Mouse (Mus musculus) brain, embryonic 18.5 days (tissue): Measurements from ENCODE around the gene Slf2.

ENCODE experiments used
- DNase-seq: peaks from one replicate; pipeline ENCODE4 v3.0.0-alpha.2; 2012; ENCODE audit warnings: low read depth, low spot score

Gene Slf2

DNA sequence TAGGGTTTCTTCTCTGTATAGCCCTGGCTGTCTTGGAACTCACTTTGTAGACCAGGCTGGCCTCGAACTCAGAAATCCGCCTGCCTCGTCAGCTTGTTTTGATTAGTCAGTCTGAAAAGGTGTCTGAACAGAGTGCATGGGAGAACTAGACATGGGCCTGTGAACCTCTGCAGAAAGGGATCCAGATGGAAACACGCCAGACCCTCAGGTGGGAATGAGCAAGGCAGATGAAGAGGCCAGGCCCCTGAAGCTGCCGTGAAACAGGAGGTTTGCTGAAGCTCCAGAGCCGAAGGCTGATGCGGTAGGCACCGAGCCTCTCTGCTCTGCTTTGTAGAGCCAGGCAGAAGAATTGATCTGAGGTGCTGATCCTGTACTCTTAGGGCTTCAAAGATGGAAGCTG lies 81.3 kb downstream of the Slf2 start:
- DNase-seq: no peak

GRCm38 (mm10) chr19:45012636-45013035 lies 81.7 kb downstream of the Slf2 start:
- DNase-seq: no peak

GRCm38 (mm10) chr19:45013581-45014225 lies 82.8 kb downstream of the Slf2 start:
- no peak for DNase-seq

GRCm38 (mm10) chr19:45014335-45014971 lies 83.5 kb downstream of the Slf2 start, which contains the start of gene Lzts2:
Gene Lzts2, plus strand, starts transcription at chr19:45014414.
- no peak for DNase-seq

GRCm38 (mm10) chr19:45014981-45015402 lies 84.0 kb downstream of the Slf2 start:
- DNase-seq: no peak

DNA sequence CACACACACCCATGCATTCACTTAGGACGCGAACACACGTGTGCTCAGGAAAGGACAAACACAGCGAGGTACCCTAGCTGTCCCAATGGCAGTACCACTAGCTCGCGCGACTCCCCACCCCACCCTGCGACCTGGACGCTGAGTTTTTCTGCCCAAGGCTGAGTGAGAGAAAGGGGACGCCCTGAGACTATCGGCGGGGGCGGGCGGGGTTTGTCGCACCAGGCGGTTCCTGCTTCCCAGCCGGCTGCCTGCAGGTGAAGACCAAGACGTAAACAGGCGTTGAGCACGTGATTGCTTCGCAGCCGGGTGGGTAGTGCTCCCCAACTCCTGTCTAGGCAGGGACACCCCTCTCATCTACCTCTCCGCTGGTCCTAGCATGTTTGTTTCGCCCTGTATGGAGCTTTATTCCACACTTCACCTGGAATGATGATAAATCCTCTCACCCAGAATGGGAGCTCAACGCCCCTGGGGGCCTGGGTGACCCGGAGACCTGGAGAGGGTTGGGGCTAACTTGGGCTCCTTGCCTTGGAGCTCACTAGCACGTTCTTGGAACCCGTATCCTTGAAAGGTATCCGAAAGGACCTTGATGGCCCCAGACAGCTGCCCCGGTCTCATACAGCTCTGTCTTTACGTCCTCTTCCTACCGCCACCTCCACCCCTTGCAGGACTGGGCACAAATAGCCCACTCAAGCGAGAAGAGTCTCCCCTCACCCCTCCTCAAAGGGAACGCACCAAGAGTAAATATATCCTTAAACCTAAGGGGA lies 84.7 kb downstream of the Slf2 start:
- DNase-seq: no peak

DNA sequence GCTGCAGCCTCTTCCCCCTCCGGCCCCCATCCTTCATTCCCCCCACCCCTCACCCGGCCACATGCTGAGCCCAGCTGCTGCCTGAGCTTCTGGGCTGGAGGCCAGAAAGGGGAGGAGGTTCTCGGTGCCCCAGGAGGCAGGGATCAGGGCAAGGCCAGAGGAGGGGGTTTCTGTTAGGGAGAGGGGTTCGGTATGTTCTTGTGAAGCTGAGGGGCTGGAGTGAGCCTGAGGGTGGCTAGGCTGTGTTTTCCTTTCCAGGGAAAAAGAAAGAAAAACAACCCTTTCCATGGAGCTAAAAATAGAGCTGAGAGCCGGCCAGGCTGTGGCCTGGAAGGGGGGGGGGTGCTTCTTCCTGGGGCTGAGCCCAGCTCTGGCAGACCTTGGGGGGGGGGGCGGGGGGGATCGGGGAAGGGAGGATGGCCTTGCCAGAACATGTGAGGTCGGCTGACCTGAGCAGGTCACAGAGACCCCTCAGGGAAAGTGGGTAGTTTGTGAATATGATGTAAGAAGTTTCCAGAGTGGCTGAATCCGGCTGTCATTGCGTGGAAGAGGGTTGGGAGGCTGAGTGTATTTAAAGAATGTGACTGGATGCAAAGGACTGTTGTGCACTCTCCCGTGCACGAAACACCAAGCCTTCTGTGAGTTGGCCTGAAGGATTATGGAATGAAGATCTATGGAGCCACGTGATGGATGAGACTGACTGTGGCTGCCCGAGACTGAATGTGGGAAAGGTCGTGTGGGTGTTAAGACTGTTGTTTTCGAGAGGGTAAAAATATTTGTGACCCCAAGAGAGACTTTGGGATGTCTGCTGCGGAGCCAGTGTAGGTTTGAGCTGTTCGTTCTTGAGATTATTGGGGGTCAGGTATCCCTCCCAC lies 85.6 kb downstream of the Slf2 start:
- no peak for DNase-seq

DNA sequence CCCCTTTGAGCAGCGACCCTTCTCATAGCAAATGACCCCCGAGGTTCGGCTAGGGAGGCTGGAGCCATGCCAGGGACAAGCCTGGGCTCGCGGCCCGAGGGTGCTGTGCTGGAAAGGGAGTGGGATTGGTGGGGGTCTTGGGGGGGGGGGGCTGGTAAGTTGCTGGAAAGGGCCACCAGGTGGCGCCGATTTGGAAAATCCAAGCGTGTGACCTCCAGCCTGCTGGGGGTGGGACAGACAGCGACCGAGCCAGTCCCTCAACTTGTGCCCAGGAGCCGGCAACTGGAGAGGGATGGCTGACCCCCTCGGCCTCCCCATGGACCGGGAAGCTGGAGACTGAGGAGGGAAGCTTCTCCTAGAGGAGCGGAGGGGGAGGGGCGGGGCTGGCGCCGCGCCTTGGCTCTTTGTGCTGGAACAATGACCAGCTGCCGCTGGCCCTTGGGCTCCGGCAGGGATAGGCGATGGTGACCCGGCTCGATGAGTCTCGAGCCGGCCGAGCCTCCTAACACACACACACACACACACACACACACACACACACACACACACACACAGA lies 86.3 kb downstream of the Slf2 start:
- no peak for DNase-seq

DNA sequence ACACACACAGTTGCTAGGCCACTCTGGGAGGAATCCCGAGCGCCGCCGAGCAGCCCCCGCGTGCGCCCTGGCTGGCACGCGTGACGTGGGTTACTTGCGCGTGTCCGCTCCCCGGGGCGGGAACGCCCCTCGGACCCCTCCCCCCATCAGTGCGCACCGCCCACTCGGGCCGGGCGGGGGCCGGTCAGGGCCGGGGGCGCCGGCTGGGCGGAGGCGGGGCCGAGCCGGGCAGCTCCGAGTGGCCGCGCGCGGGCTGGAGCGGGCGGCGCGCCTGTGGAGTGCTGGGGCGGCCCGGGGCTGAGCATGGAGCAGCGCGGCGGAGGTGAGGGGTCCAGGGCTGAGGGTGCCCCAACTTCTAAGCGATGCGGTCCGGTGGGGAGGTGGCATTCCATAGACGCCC lies 87.0 kb downstream of the Slf2 start:
- DNase-seq: no peak

DNA sequence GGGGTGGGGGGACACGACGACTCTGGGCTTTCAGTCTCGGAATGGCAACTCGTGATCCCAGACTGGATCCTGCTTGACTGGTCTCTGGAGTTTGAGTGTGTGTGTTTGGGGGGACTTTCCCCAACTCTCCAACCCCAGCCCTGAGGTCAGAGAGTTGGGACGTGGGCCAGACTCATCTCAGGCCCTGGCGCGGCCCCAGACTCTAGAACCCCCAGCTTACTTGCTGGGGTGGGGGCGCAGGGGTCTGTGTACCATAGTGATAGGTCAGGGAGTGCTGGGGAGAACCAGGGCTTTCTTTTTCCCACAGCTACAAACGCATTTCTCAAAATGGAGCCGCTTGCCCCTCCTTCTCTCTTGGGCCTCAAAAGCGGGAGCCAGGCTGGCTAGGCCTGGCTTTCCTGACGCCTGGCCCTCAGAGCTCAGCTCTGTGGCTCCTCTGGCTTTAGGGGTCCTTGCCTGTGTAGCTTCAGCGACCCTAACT lies 87.4 kb downstream of the Slf2 start:
- no peak for DNase-seq

DNA sequence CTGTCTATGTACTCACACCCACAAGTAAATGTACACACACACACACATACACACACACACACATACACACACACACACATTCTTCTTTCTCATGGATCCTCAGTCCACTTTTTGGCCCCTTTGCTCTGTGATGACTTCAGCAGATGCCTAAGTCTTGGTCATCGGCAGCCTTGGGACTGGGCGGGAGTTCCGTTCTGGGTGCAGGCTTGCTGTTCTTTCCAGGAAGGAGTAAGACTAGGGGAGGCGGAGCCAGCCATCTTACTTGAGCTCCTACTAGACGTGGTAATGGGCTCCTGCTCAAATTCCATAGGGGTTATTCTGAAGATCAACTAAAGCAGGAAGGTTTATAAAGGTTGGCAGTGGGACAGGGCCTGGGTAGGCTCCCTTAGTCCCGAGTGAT lies 89.4 kb downstream of the Slf2 start:
- DNase-seq: no peak

DNA sequence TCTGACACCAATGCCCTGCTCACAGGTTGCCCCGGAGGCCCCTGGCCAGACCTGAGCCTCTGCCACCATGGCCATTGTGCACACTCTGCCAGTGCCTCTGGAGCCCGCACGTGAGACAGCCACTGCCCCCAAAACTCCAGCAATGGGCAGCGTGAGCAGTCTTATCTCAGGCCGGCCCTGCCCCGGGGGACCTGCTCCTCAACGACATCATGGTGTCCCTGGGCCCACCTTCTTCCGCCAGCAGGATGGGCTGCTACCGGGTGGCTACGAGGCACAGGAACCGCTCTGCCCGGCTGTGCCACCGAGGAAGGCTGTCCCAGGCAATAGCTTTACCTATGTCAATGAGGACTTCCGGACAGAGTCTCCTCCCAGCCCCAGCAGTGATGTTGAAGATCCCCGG lies 90.4 kb downstream of the Slf2 start:
- DNase-seq: no peak

DNA sequence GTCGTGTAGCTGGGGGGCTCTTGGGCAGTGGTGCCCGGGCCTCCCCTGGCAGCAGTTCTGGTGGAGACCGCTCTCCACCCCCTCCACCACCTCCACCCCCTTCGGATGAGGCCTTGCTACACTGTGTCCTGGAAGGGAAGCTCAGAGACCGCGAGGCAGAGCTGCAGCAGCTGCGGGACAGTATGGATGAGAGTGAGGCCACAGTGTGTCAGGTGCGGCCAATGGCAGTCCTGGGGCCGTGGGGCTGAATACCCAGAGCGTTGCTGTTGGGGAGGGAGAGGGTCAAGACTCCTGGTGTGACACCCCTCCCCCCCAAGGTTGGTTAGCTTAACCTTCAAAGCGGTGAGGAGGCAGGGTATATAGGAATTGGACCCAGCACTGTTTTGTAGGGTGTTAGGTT lies 93.0 kb downstream of the Slf2 start:
- no peak for DNase-seq

GRCm38 (mm10) chr19:45024775-45025174 lies 93.8 kb downstream of the Slf2 start:
- no peak for DNase-seq

GRCm38 (mm10) chr19:45025937-45026568 lies 95.1 kb downstream of the Slf2 start:
- DNase-seq: no peak

GRCm38 (mm10) chr19:45026958-45027670 lies 96.2 kb downstream of the Slf2 start:
- no peak for DNase-seq

- DNase-seq: no peak
Measured at GRCm38 (mm10) chr19:45027848-45028247, 96.9 kb downstream of the Slf2 start.

- no peak for DNase-seq
Measured at GRCm38 (mm10) chr19:45028746-45029145, 97.8 kb downstream of the Slf2 start.

DNA sequence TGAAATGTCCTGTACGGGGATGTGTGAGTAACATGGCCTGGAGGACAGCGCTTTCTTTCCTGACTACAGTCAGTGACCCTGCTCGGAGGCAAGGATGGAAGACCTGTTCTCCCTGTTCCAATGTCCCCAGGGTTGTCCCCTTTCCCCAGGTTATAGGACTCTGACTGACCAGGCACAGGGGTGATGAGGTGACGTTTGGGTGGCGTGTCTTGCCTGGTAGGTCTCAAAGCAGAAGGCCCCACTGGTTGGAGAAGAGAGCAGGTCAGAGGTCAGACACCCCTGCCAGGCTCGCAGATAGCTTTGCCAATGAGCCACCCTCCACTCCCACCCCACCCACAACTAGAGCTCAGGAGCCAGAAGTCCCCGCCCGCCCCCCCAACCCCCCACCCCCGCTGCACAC lies 98.6 kb downstream of the Slf2 start:
- DNase-seq: no peak

DNA sequence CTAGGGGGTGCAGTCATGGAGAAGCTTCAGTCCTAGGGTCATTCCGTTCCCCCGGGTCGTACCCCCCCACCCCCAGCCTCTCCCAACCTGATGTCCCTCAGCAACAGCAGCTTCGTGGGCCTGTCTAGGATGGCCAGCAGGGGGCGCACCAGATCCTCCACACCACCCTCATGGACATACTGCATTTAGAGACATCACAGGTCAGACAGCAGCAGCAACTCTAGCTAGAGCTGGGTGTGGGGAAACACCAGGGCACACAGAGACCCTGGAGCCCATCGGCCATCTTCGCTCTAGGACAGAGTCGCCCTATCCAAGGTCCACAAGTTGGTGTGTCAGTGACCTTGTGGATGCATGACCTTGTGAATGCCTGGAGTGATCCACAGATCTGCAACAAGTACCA lies 99.2 kb downstream of the Slf2 start:
- no peak for DNase-seq
